In the genomic region with DNA sequence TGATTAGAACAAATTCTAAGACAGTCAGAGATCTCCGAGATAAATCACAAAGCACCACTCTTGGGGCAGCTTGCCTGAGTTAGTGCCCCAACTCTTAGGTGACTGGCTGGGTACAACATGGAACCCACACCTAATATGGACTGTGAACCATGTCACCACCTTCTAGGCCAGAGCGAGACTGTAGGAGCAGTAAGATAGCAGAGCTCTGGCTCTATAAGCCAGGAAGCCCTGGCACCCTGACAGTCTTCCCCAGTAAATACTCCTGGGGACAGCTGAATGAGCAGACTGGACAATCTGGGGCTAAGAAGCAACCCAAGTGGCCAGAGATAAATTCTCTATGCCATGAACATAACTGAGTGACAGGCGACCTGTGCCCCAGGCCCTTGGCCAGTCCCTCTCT, we compare ENCODE assay signal across 17 mouse cellular contexts.
"Had no signal": no experiment of that assay in that cellular context is flagged by ENCODE, and none has a peak within 500 bp of the region (broad histone marks: within the 10 kb centered on the region; RNA-seq: fewer than 3 reads in every experiment).

No protein-coding gene starts in this region.

- DNase-seq: lung, adult 2 months; lung, postnatal 14 days; lung, postnatal 36 days; right cerebral cortex, postnatal 14 days; thymus, adult 2 months; thymus, postnatal 25 days; thymus, postnatal 4 days had no signal

- H3K9ac ChIP-seq: lung, embryonic 15.5 days; midbrain, embryonic 13.5 days; midbrain, embryonic 15.5 days; neural tube, embryonic 12.5 days; stomach, embryonic 15.5 days had no signal

- H3K4me3 ChIP-seq: lung, embryonic 15.5 days; megakaryocyte, embryonic 14.5 days; midbrain, embryonic 13.5 days; midbrain, embryonic 15.5 days; neural tube, embryonic 12.5 days; stomach, embryonic 15.5 days had no signal

- H3K27me3 ChIP-seq: lung, embryonic 15.5 days; megakaryocyte, embryonic 14.5 days; midbrain, embryonic 13.5 days; midbrain, embryonic 15.5 days; neural tube, embryonic 12.5 days; stomach, embryonic 15.5 days had no signal

- H3K9me3 ChIP-seq: lung, embryonic 15.5 days; megakaryocyte, embryonic 14.5 days; midbrain, embryonic 13.5 days; midbrain, embryonic 15.5 days; neural tube, embryonic 12.5 days; stomach, embryonic 15.5 days had no signal

- H3K36me3 ChIP-seq: lung, embryonic 15.5 days; midbrain, embryonic 13.5 days; midbrain, embryonic 15.5 days; neural tube, embryonic 12.5 days; stomach, embryonic 15.5 days had no signal

- H3K27ac ChIP-seq: lung, embryonic 15.5 days; macrophage; midbrain, embryonic 13.5 days; midbrain, embryonic 15.5 days; neural tube, embryonic 12.5 days; stomach, embryonic 15.5 days; stomach, postnatal 0 days had no signal

- H3K4me1 ChIP-seq: lung, embryonic 15.5 days; midbrain, embryonic 13.5 days; midbrain, embryonic 15.5 days; stomach, embryonic 15.5 days had no signal

- ATAC-seq: lung, postnatal 0 days; midbrain, embryonic 13.5 days; midbrain, embryonic 15.5 days had no signal

- H3K4me2 ChIP-seq: lung, embryonic 15.5 days; midbrain, embryonic 11.5 days; midbrain, embryonic 13.5 days; midbrain, embryonic 15.5 days; neural tube, embryonic 12.5 days; stomach, embryonic 15.5 days had no signal
